Mouse (Mus musculus) yolk sac, embryonic 10.5 days (tissue): ENCODE measurements around the gene Rrbp1.
A peak's percentile ranks its signal among the peaks of the same experiment; 100 is the strongest.

ENCODE experiments used
- DNase-seq: peaks from one replicate; pipeline ENCODE4 v3.0.0-alpha.2; 2017; ENCODE audit warnings: low spot score

The Rrbp1 gene

GRCm38 (mm10) chr2:143953944-143954343 is 57.1 kb downstream of the Rrbp1 start:
- DNase-seq, result no peak

- no peak for DNase-seq
Measured at GRCm38 (mm10) chr2:143951546-143952315, 59.3 kb downstream of the Rrbp1 start.

DNA sequence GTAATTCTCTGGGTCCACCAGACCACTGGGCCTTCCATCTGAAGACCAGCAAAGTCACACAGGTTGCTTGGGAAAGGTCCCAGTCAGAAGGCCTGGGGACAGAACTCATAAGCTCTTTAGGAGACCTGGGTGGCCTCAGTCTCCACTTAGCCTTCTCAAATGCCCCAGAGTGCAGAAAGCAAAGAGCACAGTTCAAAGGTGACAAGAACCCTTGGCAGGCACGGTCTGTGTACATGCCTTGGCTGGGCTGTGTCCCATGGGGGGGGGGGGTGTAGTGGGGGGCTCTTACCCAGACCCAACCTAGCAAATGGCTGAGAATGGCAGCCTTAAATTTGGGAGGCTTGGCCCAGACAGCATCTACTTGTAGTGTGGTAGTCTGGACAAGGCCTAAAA is 60.0 kb downstream of the Rrbp1 start:
- no peak for DNase-seq

GRCm38 (mm10) chr2:143950290-143951027 is 60.6 kb downstream of the Rrbp1 start:
- no peak for DNase-seq

DNA sequence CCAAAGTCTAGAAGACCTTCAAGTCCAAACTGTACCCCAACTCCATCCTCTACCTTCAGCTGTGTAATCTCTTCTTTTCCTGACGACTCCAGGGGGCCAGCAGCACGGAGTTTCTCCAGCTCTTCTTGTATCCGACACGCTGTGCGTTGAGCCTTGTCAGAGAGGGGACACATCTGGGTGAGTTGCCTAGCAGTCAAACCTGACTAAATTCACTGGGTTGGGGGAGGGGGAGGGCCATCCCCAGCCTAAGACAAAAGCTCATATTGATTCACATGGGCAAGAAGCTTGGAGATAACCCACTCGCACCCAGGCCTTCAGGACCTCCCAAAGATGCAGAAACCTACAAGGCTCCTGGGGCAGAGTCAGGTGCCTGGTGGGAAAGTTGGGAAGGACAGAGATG is 61.8 kb downstream of the Rrbp1 start:
- DNase-seq, result no peak

GRCm38 (mm10) chr2:143948416-143948815 is 62.6 kb downstream of the Rrbp1 start:
- DNase-seq, result no peak

DNA sequence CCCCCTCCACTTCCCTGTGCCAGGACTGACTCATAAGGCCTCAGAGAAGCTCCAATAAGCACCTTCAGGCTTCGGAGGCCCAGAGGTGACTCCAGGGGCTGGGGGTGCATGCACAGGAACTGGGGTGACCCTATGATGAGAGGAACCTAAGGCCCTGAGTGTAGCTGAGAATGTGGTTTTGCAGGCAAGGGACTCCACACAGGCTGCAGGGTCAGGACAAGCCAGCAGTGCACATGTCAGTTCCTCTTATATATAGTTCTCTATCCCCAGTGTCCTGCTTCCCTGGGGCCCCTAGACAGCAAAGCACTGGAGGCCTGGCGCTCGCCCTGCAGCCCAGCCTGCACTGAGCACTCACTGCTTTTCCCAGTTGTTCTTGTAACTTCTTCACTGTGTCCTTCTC is 63.1 kb downstream of the Rrbp1 start:
- DNase-seq, result no peak

DNA sequence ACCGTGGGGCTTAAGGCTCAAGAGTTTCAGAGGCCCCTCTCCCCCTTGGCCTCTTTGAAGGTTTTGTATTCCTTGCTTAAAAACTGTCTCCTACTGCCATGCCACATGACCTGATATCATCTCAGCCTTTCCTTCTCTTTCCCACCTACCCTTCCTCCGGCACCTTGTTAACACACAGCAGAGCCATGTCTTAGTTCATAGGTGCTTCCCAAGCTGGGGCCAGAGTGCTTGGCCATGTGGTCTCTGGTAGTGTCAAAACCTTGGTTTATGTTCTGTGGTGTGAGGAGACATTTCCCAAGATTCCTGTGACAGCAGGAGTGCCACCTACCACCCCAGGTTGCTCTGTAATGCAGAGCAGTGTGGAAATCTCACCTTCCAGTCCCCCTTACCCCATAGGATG is 64.7 kb downstream of the Rrbp1 start:
- DNase-seq, result no peak

- DNase-seq, result peak; percentile 57
Measured at GRCm38 (mm10) chr2:143945466-143946075, 65.5 kb downstream of the Rrbp1 start.

- no peak for DNase-seq
Measured at GRCm38 (mm10) chr2:143944796-143945195, 66.3 kb downstream of the Rrbp1 start.

- peak; percentile 52 for DNase-seq
Measured at GRCm38 (mm10) chr2:143940406-143940805, 70.7 kb downstream of the Rrbp1 start.

GRCm38 (mm10) chr2:143937861-143938260 is 73.2 kb downstream of the Rrbp1 start:
- DNase-seq, result no peak

DNA sequence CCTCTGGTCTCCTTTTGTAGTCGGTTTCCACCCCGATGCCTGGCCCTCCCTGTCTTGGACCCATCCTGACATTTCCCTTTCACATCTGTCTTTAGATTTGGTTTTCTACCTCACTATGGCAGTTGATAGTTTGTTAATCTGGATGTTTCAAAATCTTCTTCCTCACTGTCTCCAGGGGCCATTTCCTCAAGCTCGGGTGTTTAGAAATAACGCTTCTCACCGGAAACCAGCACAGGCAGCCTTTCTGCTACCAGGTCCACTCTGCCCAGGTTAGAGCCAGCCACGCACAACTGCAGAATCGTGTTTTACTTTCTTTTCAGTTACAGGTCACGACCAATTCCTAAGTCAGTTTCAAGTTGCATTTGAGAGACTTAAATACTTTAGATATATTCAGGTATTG is 76.6 kb downstream of the Rrbp1 start:
- no peak for DNase-seq

- no peak for DNase-seq
Measured at GRCm38 (mm10) chr2:143933516-143933915, 77.5 kb downstream of the Rrbp1 start.

DNA sequence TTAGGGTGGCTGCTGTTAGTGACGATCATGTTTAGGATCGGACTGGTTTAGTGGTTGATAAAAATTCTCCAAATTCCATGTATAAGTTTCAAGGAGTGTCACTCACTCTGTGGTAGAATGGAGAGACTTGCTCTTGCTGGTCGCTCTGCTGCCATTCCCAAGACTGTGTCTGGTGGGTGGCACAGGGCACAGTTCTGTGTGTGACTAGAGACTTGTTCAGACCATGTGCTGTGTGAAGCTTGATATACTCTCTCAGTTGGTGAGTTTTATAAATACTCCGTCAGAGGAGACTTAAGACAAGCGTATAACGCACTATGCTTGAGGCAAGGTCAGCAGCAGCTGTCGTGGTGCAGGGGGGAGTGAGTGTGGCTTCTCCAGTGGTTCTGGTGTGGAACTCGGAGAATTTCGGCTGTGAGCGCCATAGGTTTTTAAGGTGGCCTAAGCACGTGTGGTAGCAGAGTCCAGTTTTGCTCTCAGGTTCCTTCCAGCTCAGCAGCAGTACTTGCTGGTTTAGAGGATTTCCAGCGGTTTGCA is 78.7 kb downstream of the Rrbp1 start:
- no peak for DNase-seq

DNA sequence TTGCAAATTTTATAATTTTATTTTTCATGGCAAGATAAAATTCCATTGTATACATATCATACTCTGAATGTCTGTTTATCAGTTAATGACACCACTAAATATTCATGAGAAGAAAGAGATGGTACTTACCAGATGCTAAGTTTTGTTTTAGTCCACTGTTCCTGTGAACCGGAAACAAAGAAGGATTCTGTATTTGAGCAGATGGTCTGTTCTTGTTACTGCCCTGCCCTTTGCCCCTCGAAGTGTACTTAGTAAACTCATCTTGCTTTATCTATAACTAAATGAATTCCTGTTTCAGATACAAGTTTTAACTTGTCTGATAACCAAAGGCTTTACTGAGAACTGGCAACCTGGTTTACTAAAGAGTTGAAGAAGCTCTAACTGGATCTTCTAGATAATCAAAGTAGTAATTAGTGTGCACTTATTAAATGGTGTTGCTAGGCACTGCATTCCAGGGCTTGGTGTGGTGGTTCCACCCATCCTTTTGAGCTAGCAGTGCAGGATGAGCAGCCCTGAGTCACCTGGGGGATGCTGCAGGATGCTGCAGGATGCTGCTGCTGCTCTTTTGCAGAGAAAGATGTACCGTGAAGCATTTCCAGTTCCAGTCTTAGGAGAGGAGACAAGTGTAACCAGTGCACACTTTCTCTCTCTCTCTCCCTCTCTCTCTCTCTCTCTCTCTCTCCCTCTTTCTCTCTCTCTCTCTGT is 81.3 kb downstream of the Rrbp1 start:
- DNase-seq, result no peak

- no peak for DNase-seq
Measured at GRCm38 (mm10) chr2:143925826-143926225, 85.2 kb downstream of the Rrbp1 start.

DNA sequence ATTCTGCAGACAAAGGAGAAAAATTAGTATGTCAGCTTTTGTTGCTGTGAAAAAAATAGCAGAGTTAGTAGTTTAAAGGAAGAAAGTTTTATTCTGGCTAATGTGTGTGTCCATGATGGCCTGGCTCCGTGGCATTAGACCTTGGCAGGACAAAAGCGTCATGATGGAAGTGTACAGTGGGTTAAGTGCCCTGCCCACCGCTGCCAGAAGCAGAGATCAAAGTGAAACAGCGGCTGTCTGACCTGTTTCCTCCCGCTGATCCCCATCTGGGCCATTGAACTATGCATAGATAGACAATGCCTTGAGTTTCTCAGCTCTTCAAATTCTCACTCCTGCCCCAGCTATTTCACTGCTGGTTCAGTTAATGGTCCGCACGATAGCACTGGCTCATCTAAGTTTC is 87.0 kb downstream of the Rrbp1 start:
- DNase-seq, result no peak

- DNase-seq, result no peak
Measured at GRCm38 (mm10) chr2:143918831-143919502, 92.1 kb downstream of the Rrbp1 start.

DNA sequence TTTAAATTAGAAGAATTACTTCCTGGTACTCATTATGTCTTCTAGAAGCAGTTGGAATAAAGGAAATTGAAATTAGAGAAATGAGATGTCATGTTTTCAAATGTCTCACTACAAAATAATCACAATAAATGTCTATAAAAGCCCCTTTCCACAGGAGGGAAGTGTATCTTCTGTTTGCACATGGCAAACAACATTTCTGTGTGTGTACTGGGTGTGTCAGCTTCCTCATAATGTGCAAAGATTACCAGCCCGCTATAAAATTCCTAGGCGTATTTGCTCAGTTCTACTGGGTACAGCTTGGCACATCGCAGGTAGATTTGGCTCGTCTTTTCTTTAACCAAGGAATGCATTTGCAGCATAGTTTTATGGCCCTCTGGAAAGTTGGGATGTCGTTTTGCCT is 93.4 kb downstream of the Rrbp1 start:
- no peak for DNase-seq

DNA sequence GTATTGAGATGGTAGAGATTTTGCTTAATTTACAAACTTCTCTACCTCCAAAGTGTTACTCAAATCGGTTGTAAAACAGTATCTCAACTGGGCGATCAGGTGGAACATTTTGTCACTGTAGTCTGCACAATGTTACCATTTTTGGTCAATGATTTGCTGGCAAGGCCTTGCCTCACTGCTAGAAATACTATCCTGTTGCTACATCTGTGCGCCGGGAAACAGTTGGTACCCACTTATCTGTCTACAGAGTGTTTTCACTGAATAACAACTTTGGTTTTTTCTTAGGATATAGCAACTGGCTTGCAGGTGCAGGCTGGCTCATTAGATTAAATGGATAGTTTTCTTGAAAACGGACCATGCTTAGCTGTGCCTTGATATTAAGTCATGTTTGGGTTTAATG is 94.8 kb downstream of the Rrbp1 start:
- peak; percentile 50 for DNase-seq
